Mouse (Mus musculus) gastrocnemius, adult 18-20 months (tissue): ENCODE measurements at regions not wholly inside any gene's neighbourhood (a gene's known extent, or its start where the extent isn't known, plus 50 kb on each side); places are given as distances from the start of the nearest gene placed in this dataset.
A peak's percentile ranks its signal among the peaks of the same experiment; 100 is the strongest.
"Not testable (repeated sequence)": the region's sequence is repeated elsewhere in the genome, so short reads cannot be mapped to it uniquely, and the experiment has no call there.

Source experiments
- DNase-seq: peaks from one replicate; pipeline ENCODE4 v3.0.0; 2021; ENCODE audit warnings: low spot score

GRCm38 (mm10) chr13:50754911-50755310 is 56.8 kb downstream of the Gm8765 start:
- not testable (repeated sequence) for DNase-seq

- DNase-seq: not testable (repeated sequence)
These were observed 58.2 kb downstream of the Gm8765 start for GRCm38 (mm10) chr13:50756334-50756733.

GRCm38 (mm10) chr13:50764618-50765017 is 66.5 kb downstream of the Gm8765 start:
- DNase-seq: no peak

DNA sequence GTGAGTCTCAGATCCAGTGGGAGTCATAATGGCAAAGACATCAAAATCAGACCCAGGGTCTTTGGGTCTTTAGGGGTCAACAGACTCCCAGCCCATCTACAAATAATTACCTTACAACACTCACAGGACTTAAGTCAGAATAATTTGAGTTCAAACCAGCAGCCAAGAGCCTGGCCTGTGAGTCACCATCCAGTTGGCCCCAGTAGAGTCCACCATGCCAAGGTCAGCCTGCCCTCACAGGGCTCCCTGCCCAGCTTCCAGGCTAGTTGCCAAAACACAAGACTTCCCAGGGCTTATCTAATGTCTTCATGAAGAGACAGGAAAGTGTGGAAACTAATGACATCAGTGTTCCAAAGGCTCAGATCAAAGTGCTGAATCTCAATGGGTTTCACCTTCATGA is 81.9 kb downstream of the Gm8765 start:
- not testable (repeated sequence) for DNase-seq

DNA sequence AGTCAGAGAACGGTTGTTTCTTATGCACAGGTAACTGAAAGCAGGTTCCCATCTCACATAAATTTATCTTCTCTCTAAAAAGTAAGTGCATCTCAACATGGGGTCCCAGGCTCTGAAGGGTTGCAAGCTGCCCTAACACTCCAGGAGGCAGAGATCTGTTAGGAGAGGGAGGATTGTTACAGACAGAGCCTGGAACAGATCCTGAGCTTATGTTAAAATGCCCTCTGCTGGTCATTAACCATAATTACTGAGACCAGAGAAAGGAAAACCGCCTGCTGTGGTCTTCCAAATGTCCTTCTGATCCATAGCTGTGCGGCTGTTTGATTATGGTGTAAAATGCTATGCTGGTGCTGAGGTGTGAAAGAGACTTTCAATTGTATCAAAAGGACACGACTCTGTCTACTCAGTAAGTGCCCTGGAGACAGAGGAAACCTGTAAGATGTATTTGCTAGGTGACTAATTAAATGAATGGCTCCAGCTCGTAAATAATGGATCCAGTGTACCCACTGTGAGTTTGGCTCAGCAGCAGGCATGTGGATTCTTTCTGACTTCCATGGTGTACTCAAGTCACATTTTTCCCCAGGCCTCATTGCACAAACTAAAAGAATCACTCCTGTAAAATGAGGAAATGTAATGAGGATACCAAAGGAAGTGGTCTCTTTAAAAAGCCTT is 131.9 kb downstream of the Gm8765 start:
- peak; percentile 1 for DNase-seq
